Mouse (Mus musculus) cerebellum, postnatal 25 days (tissue): Measurements from ENCODE around the gene Lmnb2.

Experiments used
- DNase-seq, 2 experiments: peaks; one replicate each; pipeline ENCODE4 v3.0.0; 2021; ENCODE audit warnings: mixed read lengths in 2 of 2

Gene Lmnb2

GRCm38 (mm10) chr10:80944231-80944630 is 26.2 kb upstream of the Lmnb2 start:
- DNase-seq = no peak

- DNase-seq = no peak
Observed at GRCm38 (mm10) chr10:80943701-80944100, 25.7 kb upstream of the Lmnb2 start.

GRCm38 (mm10) chr10:80942919-80943318 is 24.9 kb upstream of the Lmnb2 start:
- DNase-seq = no peak

- DNase-seq = no peak
Observed at GRCm38 (mm10) chr10:80940988-80941347, 22.9 kb upstream of the Lmnb2 start.

- DNase-seq = peak; percentile 46 to 58
Observed at GRCm38 (mm10) chr10:80940320-80940987, 22.4 kb upstream of the Lmnb2 start.

- peak; percentile 78 to 87 for DNase-seq
Observed at GRCm38 (mm10) chr10:80939671-80940070, 21.6 kb upstream of the Lmnb2 start.

GRCm38 (mm10) chr10:80938831-80939550 is 20.9 kb upstream of the Lmnb2 start:
- DNase-seq = peak in 1 of 2 experiments; percentile 41

GRCm38 (mm10) chr10:80937646-80938045 is 19.6 kb upstream of the Lmnb2 start:
- DNase-seq = peak; percentile 39 to 64

GRCm38 (mm10) chr10:80936810-80937164 is 18.7 kb upstream of the Lmnb2 start:
- no peak for DNase-seq

GRCm38 (mm10) chr10:80936135-80936809 is 18.2 kb upstream of the Lmnb2 start:
- DNase-seq = peak; percentile 73 to 83

GRCm38 (mm10) chr10:80935698-80936097 is 17.7 kb upstream of the Lmnb2 start:
- no peak for DNase-seq

- DNase-seq = no peak
Observed at GRCm38 (mm10) chr10:80935241-80935640, 17.2 kb upstream of the Lmnb2 start.

- no peak for DNase-seq
Observed at GRCm38 (mm10) chr10:80934136-80934985, 16.3 kb upstream of the Lmnb2 start.

GRCm38 (mm10) chr10:80933421-80933979 is 15.5 kb upstream of the Lmnb2 start:
- peak in 1 of 2 experiments; percentile 21 for DNase-seq

- DNase-seq = peak in 1 of 2 experiments; percentile 12
Observed at GRCm38 (mm10) chr10:80932700-80933420, 14.8 kb upstream of the Lmnb2 start.

- peak in 1 of 2 experiments; percentile 19 for DNase-seq
Observed at GRCm38 (mm10) chr10:80932206-80932605, 14.2 kb upstream of the Lmnb2 start.

GRCm38 (mm10) chr10:80931695-80932094 is 13.7 kb upstream of the Lmnb2 start:
- peak; percentile 34 to 58 for DNase-seq

- DNase-seq = peak; percentile 63 to 71
Observed at GRCm38 (mm10) chr10:80931153-80931671, 13.2 kb upstream of the Lmnb2 start.

- peak; percentile 76 to 81 for DNase-seq
Observed at GRCm38 (mm10) chr10:80930361-80931152, 12.5 kb upstream of the Lmnb2 start.
